Mouse (Mus musculus) heart, embryonic 16.5 days (tissue): ENCODE data around the gene Nfib. TPM values are rescaled to one million over a fixed set of nuclear protein-coding genes. Genes with fewer than 3 reads are reported as not detected.
A peak's percentile ranks its signal among the peaks of the same experiment; 100 is the strongest.
"Not testable (repeated sequence)": the region's sequence is repeated elsewhere in the genome, so short reads cannot be mapped to it uniquely, and the experiment has no call there.

Experiments used
- ATAC-seq: fragments of 200-750 bp; cut with Nextera tagmentation; replicated peaks from 2 replicates; pipeline ENCODE4 v1.8.0; 2017; ENCODE audit warnings: moderate number of reproducible peaks; ENCODE audit not compliant: insufficient read depth, low FRiP score; ENCODE audit errors: extremely low read depth
- H3K27ac ChIP-seq: fragments of 300-500 bp; sonication (generic); 2 replicates; pipeline ENCODE4 v1.5.1; 2014; ENCODE audit warnings: mild to moderate bottlenecking, low read length, control low read depth, moderate library complexity
- H3K27me3 ChIP-seq: fragments of 300-500 bp; sonication (generic); 2 replicates; pipeline ENCODE4 v1.6.1; 2014; ENCODE audit warnings: low read length, mixed read lengths; ENCODE audit not compliant: control insufficient read depth, insufficient read depth
- H3K36me3 ChIP-seq: fragments of 300-500 bp; sonication (generic); 2 replicates; pipeline ENCODE4 v1.6.1; 2014; ENCODE audit not compliant: control insufficient read depth, insufficient read depth
- H3K4me1 ChIP-seq: fragments of 300-500 bp; sonication (generic); 2 replicates; pipeline ENCODE4 v1.6.1; 2014; ENCODE audit warnings: low read length, mixed read lengths; ENCODE audit not compliant: control insufficient read depth, insufficient read depth
- H3K4me2 ChIP-seq: fragments of 300-500 bp; sonication (generic); 2 replicates; pipeline ENCODE4 v1.6.1; 2014; ENCODE audit warnings: low read depth, mild to moderate bottlenecking, control low read depth, low read length
- H3K4me3 ChIP-seq: fragments of 300-500 bp; sonication (generic); 2 replicates; pipeline ENCODE4 v1.5.1; 2014; ENCODE audit warnings: mild to moderate bottlenecking, control low read depth, low read length
- H3K9ac ChIP-seq: fragments of 300-500 bp; sonication (generic); 2 replicates; pipeline ENCODE4 v1.6.1; 2014; ENCODE audit warnings: low read length, control low read depth
- H3K9me3 ChIP-seq: fragments of 300-500 bp; sonication (generic); replicated peaks from 2 replicates; pipeline ENCODE4 v1.6.1; 2016; ENCODE audit warnings: low read length; ENCODE audit not compliant: control insufficient read depth
- WGBS: fragments of 180-500 bp; shearing (Covaris S2); extraction: QIAGEN DNeasy Blood & Tissue Kit; methylation state at CpG from one replicate; pipeline ENCODE4 v1.1.7; 2014; 5-methylcytosine and 5-hydroxymethylcytosine counted together
- polyA plus RNA-seq: library from polyadenylated mRNA; unstranded; fragments of >200 nt; fragmentation: Nextera tagmentation; extraction: Ambion mirVana; gene quantifications from 2 replicates; pipeline ENCODE4 v1.2.1, GENCODE M21; 2015

The Nfib gene
- polyA plus RNA-seq, 1 experiment from 2014 or later = 56.7 TPM

DNA sequence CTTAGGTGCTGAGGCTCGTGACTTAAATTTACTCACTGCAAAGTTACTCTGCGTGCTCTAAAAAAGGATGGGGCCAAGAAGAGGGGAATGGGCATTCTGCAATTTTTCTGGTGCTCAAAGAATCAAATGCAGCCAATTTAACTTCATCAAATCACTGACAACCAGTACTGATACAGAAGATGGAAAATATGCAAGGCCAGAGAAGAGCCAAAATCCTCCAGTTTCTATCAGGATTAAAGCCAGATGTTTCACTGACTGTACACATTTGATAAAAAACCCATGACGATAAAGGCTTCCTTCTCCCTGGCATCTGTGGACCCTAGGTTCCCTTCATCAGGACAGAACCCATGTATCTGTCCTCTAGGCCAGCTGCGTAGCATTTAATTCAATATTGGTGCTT is 433.5 kb downstream of the Nfib start:
- no peak for ATAC-seq
- no peaks in the 10 kb centered on the region for H3K27me3 ChIP-seq
- WGBS = 64% methylated on average over 4 of the region's 4 CpGs
- H3K27ac ChIP-seq = peak overlapping the region; percentile 64
- H3K36me3 ChIP-seq = no peaks in the 10 kb centered on the region
- H3K4me1 ChIP-seq = peaks cover 13% of the 10 kb centered on the region
- no peak overlapping the region for H3K9ac ChIP-seq
- H3K4me2 ChIP-seq = no peak overlapping the region
- no peak overlapping the region for H3K4me3 ChIP-seq
- H3K9me3 ChIP-seq = no peaks in the 10 kb centered on the region

- no peak overlapping the region for H3K9ac ChIP-seq
- no peak overlapping the region for H3K4me2 ChIP-seq
- H3K27ac ChIP-seq = peak overlapping the region; percentile 64
- no peaks in the 10 kb centered on the region for H3K36me3 ChIP-seq
- ATAC-seq = no peak
- peaks cover 14% of the 10 kb centered on the region for H3K4me1 ChIP-seq
- WGBS = 63% methylated on average over 3 of the region's 3 CpGs
- no peak overlapping the region for H3K4me3 ChIP-seq
- H3K27me3 ChIP-seq = no peaks in the 10 kb centered on the region
- H3K9me3 ChIP-seq = no peaks in the 10 kb centered on the region
Measured at GRCm38 (mm10) chr4:82271547-82271946, 434.0 kb downstream of the Nfib start.

DNA sequence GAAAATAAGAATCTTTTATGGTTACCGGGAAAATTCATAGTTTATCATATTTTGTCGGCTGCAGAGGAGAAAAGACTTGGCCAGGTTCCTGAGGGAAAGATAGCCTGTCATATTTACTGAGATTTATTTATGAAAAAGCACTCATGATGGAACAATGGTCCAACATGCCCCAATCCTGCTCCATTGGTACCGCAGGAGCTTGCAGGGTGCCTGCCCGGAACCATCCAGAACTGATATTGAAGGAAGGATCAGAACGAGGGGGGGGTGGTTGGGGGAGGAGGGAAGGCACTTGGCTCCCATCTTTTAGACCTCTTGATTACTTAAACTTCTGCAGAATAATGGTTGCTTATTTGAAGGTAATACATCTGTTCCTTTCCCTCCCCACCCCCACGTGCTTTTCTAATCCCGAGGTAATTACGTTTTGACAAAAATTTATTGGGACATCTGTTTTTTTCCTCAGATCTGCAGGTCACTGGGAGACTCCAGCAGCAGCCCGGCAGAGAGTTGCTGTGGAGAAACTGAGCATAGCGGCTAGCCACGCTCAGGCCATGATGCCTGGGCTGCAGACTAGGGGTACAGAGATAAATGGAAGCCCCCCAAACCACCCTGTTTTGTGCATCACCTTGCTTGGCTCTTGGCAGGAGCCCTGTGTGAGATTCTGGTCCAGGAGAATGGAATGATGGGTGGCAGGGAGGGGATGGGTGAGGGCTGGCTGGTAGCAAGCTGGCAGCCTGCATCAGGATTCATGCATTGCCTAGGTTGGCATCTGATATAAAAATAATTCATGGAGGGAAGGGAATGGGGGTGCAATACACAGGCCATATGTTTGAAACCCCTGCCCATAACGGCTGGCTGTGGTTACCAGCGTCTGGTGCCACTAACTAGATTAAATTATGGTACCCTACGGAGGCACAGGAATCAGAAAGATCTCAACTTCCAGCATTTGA is 437.4 kb downstream of the Nfib start:
- WGBS = 70% methylated on average over 14 of the region's 14 CpGs
- Histone ChIP-seq H3K4me2 (no peak overlapping the region), H3K9ac (no peak overlapping the region), H3K27ac (no peak overlapping the region), H3K9me3 (no peaks in the 10 kb centered on the region), H3K4me3 (no peak overlapping the region), H3K27me3 (no peaks in the 10 kb centered on the region), H3K36me3 (no peaks in the 10 kb centered on the region), H3K4me1 (peaks cover 19% of the 10 kb centered on the region)
- no peak for ATAC-seq

DNA sequence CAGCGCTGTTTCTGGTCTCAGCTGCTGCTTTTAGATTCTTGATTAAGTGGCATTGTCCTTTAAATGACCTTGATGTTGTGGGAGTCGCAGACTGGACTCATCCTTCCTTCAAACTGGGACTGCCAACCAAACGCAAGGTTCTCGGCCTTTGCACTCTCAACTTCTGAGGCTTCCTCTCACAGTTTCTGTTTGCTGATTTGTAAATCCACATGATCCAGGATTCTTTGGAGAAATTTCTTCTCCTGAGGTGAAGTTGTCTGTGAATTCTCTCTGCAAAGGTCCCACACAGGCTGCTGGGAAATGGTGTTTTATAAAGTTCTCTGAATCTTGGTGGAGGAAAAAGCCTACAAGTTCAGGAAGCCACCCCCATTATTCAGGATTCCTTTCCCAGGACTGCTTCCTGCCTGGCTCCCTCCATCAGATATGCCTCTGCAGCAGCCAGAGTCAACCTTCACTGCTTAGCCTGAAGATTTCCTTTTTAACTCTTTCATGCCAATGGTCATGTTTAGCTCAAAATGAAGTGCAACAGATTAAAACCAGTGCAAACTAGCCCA is 439.4 kb downstream of the Nfib start:
- peaks cover 13% of the 10 kb centered on the region for H3K4me1 ChIP-seq
- H3K4me2 ChIP-seq = peak overlapping the region; percentile 37
- 16% methylated on average over 4 of the region's 4 CpGs for WGBS
- H3K27ac ChIP-seq = peak overlapping the region; percentile 68
- H3K36me3 ChIP-seq = no peaks in the 10 kb centered on the region
- H3K27me3 ChIP-seq = no peaks in the 10 kb centered on the region
- peak; percentile 72 for ATAC-seq
- no peak overlapping the region for H3K4me3 ChIP-seq
- no peaks in the 10 kb centered on the region for H3K9me3 ChIP-seq
- peak overlapping the region; percentile 7; the same call in 1 of the 2 replicates for H3K9ac ChIP-seq

DNA sequence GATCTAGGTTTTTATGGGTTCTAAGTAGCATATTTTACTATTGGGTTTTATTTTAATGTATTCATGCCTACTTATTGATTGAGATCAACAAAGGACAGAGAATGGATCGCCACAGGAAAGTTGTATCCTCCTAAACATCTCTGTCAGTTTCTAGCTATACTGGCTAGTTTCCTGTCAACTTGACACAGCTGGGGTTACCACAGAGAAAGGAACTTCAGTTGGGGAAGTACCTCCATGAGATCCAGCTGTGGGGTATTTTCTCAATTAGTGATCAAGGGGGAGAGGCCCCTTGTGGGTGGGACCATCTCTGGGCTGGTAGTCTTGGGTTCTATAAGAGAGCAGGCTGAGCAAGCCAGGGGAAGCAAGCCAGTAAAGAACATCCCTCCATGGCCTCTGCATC is 447.0 kb downstream of the Nfib start:
- not testable (repeated sequence) for H3K4me3 ChIP-seq, H3K36me3 ChIP-seq, H3K27me3 ChIP-seq, H3K27ac ChIP-seq, H3K9ac ChIP-seq, ATAC-seq, H3K4me2 ChIP-seq, H3K4me1 ChIP-seq, H3K9me3 ChIP-seq
- WGBS = 84% methylated on average over 1 of the region's 1 CpGs

GRCm38 (mm10) chr4:82252054-82252453 is 453.5 kb downstream of the Nfib start:
- ATAC-seq = no peak; the same call in 1 of the 2 replicates
- Histone ChIP-seq H3K36me3 (no peaks in the 10 kb centered on the region), H3K9me3 (no peaks in the 10 kb centered on the region), H3K27ac (peak overlapping the region; percentile 79), H3K4me2 (no peak overlapping the region), H3K4me3 (no peak overlapping the region), H3K9ac (no peak overlapping the region), H3K27me3 (no peaks in the 10 kb centered on the region), H3K4me1 (peaks cover 16% of the 10 kb centered on the region)
- WGBS = 48% methylated on average over 8 of the region's 8 CpGs

DNA sequence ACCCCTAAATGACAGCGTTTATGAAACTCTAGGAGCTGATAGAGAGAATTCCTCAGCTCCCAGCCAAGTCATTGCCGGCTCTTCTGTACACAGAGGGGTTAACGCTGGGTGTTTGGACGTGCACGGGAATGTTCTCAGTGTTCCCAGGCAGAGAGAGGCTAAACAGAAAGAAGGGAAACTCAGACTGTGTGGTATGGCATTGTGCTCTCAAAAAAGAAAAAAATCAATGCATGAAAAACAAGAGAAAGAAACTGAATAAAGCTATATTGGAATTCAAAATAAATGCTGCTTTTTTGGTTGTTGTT is 455.2 kb downstream of the Nfib start:
- WGBS = 15% methylated on average over 5 of the region's 5 CpGs
- H3K9ac ChIP-seq = no peak overlapping the region
- peaks cover 20% of the 10 kb centered on the region for H3K4me1 ChIP-seq
- no peaks in the 10 kb centered on the region for H3K27me3 ChIP-seq
- H3K4me3 ChIP-seq = no peak overlapping the region
- H3K9me3 ChIP-seq = no peaks in the 10 kb centered on the region
- no peaks in the 10 kb centered on the region for H3K36me3 ChIP-seq
- H3K4me2 ChIP-seq = no peak overlapping the region
- ATAC-seq = peak; percentile 83; the same call in 1 of the 2 replicates
- peak overlapping the region; percentile 87 for H3K27ac ChIP-seq

DNA sequence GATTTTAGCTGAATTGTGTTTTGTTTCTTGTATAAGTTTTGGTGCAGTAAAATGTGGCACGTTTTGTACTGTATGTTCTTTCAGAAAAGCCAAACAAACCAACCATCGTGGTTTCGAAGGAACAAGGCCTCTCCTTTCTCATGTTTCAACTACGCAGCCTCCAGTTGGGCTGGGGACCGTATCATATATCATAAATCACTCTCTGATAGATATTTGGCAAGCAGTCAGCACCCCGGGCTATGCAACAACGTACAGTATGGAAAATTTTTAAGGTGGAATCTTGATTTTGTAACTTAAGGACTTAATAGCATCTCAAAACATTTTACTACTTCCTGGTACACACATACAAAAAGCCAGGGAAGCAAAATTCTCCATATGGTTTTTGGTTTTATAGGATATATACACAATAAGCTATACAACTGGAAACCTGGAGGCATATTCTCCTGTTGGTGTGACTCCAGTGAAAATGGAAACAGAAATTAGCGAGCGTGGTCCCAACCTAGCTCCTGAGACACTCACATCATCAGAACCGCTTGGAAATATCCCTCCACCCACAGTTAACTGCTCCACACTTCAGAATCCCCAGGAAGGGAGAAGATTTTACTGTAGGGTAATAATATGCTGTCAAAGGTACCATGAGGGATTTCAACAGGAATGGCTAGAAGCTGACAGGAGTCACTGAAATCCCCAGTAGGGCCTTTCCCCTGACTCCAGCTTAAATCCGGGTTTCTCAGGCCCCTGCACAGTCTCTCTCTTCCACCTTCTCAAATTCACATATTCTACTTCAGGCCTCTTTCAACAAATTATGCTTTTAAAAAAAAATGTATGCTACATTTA is 455.8 kb downstream of the Nfib start:
- Histone ChIP-seq H3K27ac (peak overlapping the region; percentile 87), H3K36me3 (no peaks in the 10 kb centered on the region), H3K4me2 (no peak overlapping the region), H3K9me3 (no peaks in the 10 kb centered on the region), H3K9ac (0 out of 2 replicates have a peak overlapping the region, but pooled peaks have one; percentile 2), H3K4me3 (no peak overlapping the region), H3K4me1 (peaks cover 20% of the 10 kb centered on the region), H3K27me3 (no peaks in the 10 kb centered on the region)
- ATAC-seq = 0 out of 2 replicates have a peak, but pooled peaks have one; percentile 8
- WGBS = 49% methylated on average over 11 of the region's 11 CpGs
